Mouse (Mus musculus): ENCODE measurements around the gene Sptlc3. TPM values are rescaled to one million over a fixed set of nuclear protein-coding genes. Genes with fewer than 3 reads are reported as not detected.

Gene Sptlc3
- polyA plus RNA-seq, 1 experiment = not detected

GRCm38 (mm10) chr2:139634506-139634905, 140.8 kb downstream of the Sptlc3 start:
- H3K27me3 ChIP-seq (ENCODE audit: control insufficient read depth, insufficient read depth, low read length) = no peaks in the 10 kb centered on the region
- 59% methylated on average over 4 of the region's 4 CpGs for WGBS
- no peak for TF ChIP-seq CTCF (IDR thresholded peaks at IDR 0.05; ENCODE audit: extremely low read depth, insufficient read length, insufficient replicate concordance, low read depth, low read length)
- no peak for TF ChIP-seq POLR2A (IDR thresholded peaks at IDR 0.05; ENCODE audit: low read depth, low read length)
- H3K4me3 ChIP-seq (ENCODE audit: low read depth, low read length) = no peak overlapping the region
- H3K36me3 ChIP-seq (ENCODE audit: control insufficient read depth, insufficient read depth, low read length) = no peaks in the 10 kb centered on the region
- no peak overlapping the region for H3K27ac ChIP-seq (ENCODE audit: insufficient read depth, low read depth, low read length)
- no peaks in the 10 kb centered on the region for H3K4me1 ChIP-seq (ENCODE audit: control insufficient read depth, insufficient read depth, insufficient read length, low read length)

- 53% methylated on average over 2 of the region's 2 CpGs for WGBS
- H3K27me3 ChIP-seq (ENCODE audit: control insufficient read depth, insufficient read depth, low read length) = no peaks in the 10 kb centered on the region
Measured at GRCm38 (mm10) chr2:139637861-139638260, 144.1 kb downstream of the Sptlc3 start.

GRCm38 (mm10) chr2:139641757-139642385, 148.2 kb downstream of the Sptlc3 start:
- no peaks in the 10 kb centered on the region for H3K36me3 ChIP-seq (ENCODE audit: control insufficient read depth, insufficient read depth, low read length)
- TF ChIP-seq POLR2A (IDR thresholded peaks at IDR 0.05; ENCODE audit: low read depth, low read length) = no peak
- no peak for TF ChIP-seq CTCF (IDR thresholded peaks at IDR 0.05; ENCODE audit: extremely low read depth, insufficient read length, insufficient replicate concordance, low read depth, low read length)
- H3K4me1 ChIP-seq (ENCODE audit: control insufficient read depth, insufficient read depth, insufficient read length, low read length) = no peaks in the 10 kb centered on the region
- no peak overlapping the region for H3K27ac ChIP-seq (ENCODE audit: insufficient read depth, low read depth, low read length)
- no peak overlapping the region for H3K4me3 ChIP-seq (ENCODE audit: low read depth, low read length)
- 23% methylated on average over 7 of the region's 7 CpGs for WGBS
- no peaks in the 10 kb centered on the region for H3K27me3 ChIP-seq (ENCODE audit: control insufficient read depth, insufficient read depth, low read length)

More at GRCm38 (mm10) chr2:139637861-139638260, 144.1 kb downstream of the Sptlc3 start:
- Histone ChIP-seq H3K4me3 (ENCODE audit: low read depth, low read length) (no peak overlapping the region), H3K36me3 (ENCODE audit: control insufficient read depth, insufficient read depth, low read length) (no peaks in the 10 kb centered on the region), H3K27ac (ENCODE audit: insufficient read depth, low read depth, low read length) (no peak overlapping the region), H3K4me1 (ENCODE audit: control insufficient read depth, insufficient read depth, insufficient read length, low read length) (no peaks in the 10 kb centered on the region)
- TF ChIP-seq POLR2A (IDR thresholded peaks at IDR 0.05; ENCODE audit: low read depth, low read length) (no peak), CTCF (IDR thresholded peaks at IDR 0.05; ENCODE audit: extremely low read depth, insufficient read length, insufficient replicate concordance, low read depth, low read length) (no peak)

GRCm38 (mm10) chr2:139649518-139649917, 155.8 kb downstream of the Sptlc3 start:
- no peaks in the 10 kb centered on the region for H3K4me1 ChIP-seq (ENCODE audit: control insufficient read depth, insufficient read depth, insufficient read length, low read length)
- no peaks in the 10 kb centered on the region for H3K27me3 ChIP-seq (ENCODE audit: control insufficient read depth, insufficient read depth, low read length)
- H3K36me3 ChIP-seq (ENCODE audit: control insufficient read depth, insufficient read depth, low read length) = no peaks in the 10 kb centered on the region
- no peak overlapping the region for H3K4me3 ChIP-seq (ENCODE audit: low read depth, low read length)
- 73% methylated on average over 3 of the region's 3 CpGs for WGBS
- no peak overlapping the region for H3K27ac ChIP-seq (ENCODE audit: insufficient read depth, low read depth, low read length)
- TF ChIP-seq POLR2A (IDR thresholded peaks at IDR 0.05; ENCODE audit: low read depth, low read length) (no peak), CTCF (IDR thresholded peaks at IDR 0.05; ENCODE audit: extremely low read depth, insufficient read length, insufficient replicate concordance, low read depth, low read length) (no peak)

DNA sequence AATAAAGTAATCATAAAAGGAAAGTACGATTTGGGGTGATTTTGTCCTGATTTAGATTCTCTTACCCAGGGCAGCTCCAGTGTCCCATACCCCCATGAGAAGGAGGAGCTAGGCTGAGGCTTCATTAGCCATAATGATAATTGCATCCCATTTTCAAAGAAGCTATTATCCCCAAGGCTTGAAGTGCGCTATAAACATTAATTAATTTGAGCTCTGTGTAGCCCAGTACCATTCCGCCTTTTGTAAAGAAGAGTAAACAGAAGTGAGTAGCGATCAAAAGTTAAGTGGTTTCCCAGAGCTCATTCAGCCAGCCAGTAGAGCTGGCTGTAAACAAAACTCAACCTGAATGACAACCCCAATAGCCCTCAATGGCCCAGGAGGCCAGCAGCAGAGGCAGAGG, 163.0 kb downstream of the Sptlc3 start:
- H3K27me3 ChIP-seq (ENCODE audit: control insufficient read depth, insufficient read depth, low read length) = no peaks in the 10 kb centered on the region
- H3K4me1 ChIP-seq (ENCODE audit: control insufficient read depth, insufficient read depth, insufficient read length, low read length) = no peaks in the 10 kb centered on the region
- H3K36me3 ChIP-seq (ENCODE audit: control insufficient read depth, insufficient read depth, low read length) = no peaks in the 10 kb centered on the region
- no peak overlapping the region for H3K4me3 ChIP-seq (ENCODE audit: low read depth, low read length)
- no peak for TF ChIP-seq POLR2A (IDR thresholded peaks at IDR 0.05; ENCODE audit: low read depth, low read length)
- H3K27ac ChIP-seq (ENCODE audit: insufficient read depth, low read depth, low read length) = no peak overlapping the region
- WGBS = 40% methylated on average over 4 of the region's 4 CpGs

DNA sequence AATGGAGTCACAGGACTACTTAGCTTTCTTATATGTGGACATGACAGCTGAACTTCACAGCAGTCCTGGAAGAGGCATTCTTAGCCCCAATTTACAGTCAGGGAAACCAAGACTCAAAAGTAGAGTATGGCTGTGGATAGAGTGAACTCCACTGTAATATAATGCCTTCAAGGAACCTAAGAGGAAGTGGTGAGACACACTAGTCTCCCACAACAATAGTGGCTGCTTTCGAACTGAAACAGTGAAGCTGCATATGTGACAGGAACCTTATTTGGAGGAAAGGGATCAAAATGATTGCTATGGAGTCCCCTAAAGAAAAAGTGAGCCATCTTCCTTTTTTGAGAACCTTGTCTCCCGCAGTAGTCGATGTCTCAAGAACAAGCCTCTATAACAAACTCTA, 178.1 kb downstream of the Sptlc3 start:
- Histone ChIP-seq H3K36me3 (ENCODE audit: control insufficient read depth, insufficient read depth, low read length) (no peaks in the 10 kb centered on the region), H3K4me3 (ENCODE audit: low read depth, low read length) (no peak overlapping the region), H3K27ac (ENCODE audit: insufficient read depth, low read depth, low read length) (no peak overlapping the region), H3K27me3 (ENCODE audit: control insufficient read depth, insufficient read depth, low read length) (no peaks in the 10 kb centered on the region; the same call in none of the 2 replicates), H3K4me1 (ENCODE audit: control insufficient read depth, insufficient read depth, insufficient read length, low read length) (no peaks in the 10 kb centered on the region)
- WGBS = 82% methylated on average over 3 of the region's 3 CpGs
- TF ChIP-seq POLR2A (IDR thresholded peaks at IDR 0.05; ENCODE audit: low read depth, low read length) (no peak), CTCF (IDR thresholded peaks at IDR 0.05; ENCODE audit: extremely low read depth, insufficient read length, insufficient replicate concordance, low read depth, low read length) (no peak)

DNA sequence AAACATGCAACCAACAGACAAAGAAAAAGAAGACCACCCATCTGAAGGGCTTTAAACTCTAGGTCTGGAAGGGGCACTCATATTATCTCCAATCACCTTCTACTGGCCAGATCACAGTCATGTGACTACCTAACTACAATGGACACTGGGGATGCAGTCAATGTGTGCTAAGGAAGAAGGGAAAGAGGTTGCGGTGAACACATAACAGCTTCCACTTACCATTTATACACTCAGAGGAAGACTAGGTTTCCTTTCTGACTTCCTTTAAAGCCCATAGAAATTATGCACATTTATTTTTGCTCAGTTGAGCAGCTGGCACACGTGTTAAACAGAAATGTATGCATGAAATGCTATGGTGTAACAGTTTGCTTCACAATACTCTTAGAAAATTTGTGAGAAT, 178.7 kb downstream of the Sptlc3 start:
- Histone ChIP-seq H3K36me3 (ENCODE audit: control insufficient read depth, insufficient read depth, low read length) (no peaks in the 10 kb centered on the region), H3K27ac (ENCODE audit: insufficient read depth, low read depth, low read length) (no peak overlapping the region), H3K4me1 (ENCODE audit: control insufficient read depth, insufficient read depth, insufficient read length, low read length) (no peaks in the 10 kb centered on the region; the same call in 1 of the 2 replicates), H3K4me3 (ENCODE audit: low read depth, low read length) (no peak overlapping the region), H3K27me3 (ENCODE audit: control insufficient read depth, insufficient read depth, low read length) (peaks cover 5% of the 10 kb centered on the region)
- WGBS = 52% methylated on average over 2 of the region's 2 CpGs
- TF ChIP-seq POLR2A (IDR thresholded peaks at IDR 0.05; ENCODE audit: low read depth, low read length) = no peak

Data from small intestine, adult 2 months (tissue).